Mouse (Mus musculus): ENCODE data around the gene Tspear. TPM values are rescaled to one million over a fixed set of nuclear protein-coding genes. Genes with fewer than 3 reads are reported as not detected.
A peak's percentile ranks its signal among the peaks of the same experiment; 100 is the strongest.
"Not testable (repeated sequence)": the region's sequence is repeated elsewhere in the genome, so short reads cannot be mapped to it uniquely, and the experiment has no call there.

Tspear gene
- polyA plus RNA-seq, 1 experiment from 2014 or later: 0.12 TPM

- no peak for ATAC-seq
- Histone ChIP-seq H3K9me3 (ENCODE audit: low read length) (no peaks in the 10 kb centered on the region), H3K4me1 (ENCODE audit: insufficient read depth, low read depth, low read length) (no peaks in the 10 kb centered on the region), H3K27me3 (replicated peaks; ENCODE audit: insufficient read depth, low read length) (no peaks in the 10 kb centered on the region), H3K36me3 (ENCODE audit: insufficient read depth, low read length) (no peaks in the 10 kb centered on the region), H3K9ac (replicated peaks; ENCODE audit: low read depth) (no peak overlapping the region), H3K4me2 (replicated peaks; ENCODE audit: low read depth, low read length) (no peak overlapping the region), H3K4me3 (ENCODE audit: low read depth, low read length) (no peak overlapping the region), H3K27ac (ENCODE audit: low read length) (no peak overlapping the region)
- WGBS: 75% methylated on average over 2 of the region's 2 CpGs
- no peak for DNase-seq (ENCODE audit: low spot score)
- no peak for TF ChIP-seq EP300 (IDR thresholded peaks at IDR 0.05)
- no peak for TF ChIP-seq CTCF (IDR thresholded peaks at IDR 0.05)
These were observed 102.3 kb downstream of the Tspear start for GRCm38 (mm10) chr10:77788621-77789020.

DNA sequence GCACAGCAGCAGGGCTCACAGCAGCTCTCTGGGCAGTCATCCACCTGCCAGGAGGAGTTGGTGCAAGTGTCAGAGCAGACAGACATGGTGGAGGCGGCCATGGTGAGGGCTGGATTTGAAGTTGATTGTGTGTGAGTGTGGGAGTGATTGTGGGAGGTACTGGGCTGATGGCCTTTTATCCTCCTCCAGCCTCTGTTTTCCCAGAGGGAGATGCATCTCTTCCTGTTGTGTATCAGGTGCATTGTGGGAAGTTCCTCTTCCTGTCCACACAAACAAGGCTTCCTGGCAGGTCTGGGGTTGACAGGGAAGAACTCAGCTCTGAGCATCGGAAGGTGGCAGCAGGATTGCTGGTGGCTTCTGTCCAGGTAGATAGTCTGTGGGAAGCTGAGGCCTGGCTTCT lies 108.6 kb downstream of the Tspear start, which contains the start of gene Gm9639:
Gm9639 (minus strand) TSS at position 101 of the 400 bp plus-strand sequence.
- ATAC-seq: no peak
- H3K4me1 ChIP-seq (ENCODE audit: insufficient read depth, low read depth, low read length): no peaks in the 10 kb centered on the region; the same call in 1 of the 2 replicates
- H3K27me3 ChIP-seq (replicated peaks; ENCODE audit: insufficient read depth, low read length): no peaks in the 10 kb centered on the region
- no peaks in the 10 kb centered on the region for H3K9me3 ChIP-seq (ENCODE audit: low read length)
- no peak within 1 kb of the TSS for H3K27ac ChIP-seq (ENCODE audit: low read length)
- H3K4me3 ChIP-seq (ENCODE audit: low read depth, low read length): no peak within 1 kb of the TSS
- DNase-seq (ENCODE audit: low spot score): no peak
- H3K9ac ChIP-seq (replicated peaks; ENCODE audit: low read depth): no peak within 1 kb of the TSS
- 45% methylated on average over 2 of the region's 2 CpGs for WGBS
- no peak within 1 kb of the TSS for H3K4me2 ChIP-seq (replicated peaks; ENCODE audit: low read depth, low read length)
- TF ChIP-seq EP300 (IDR thresholded peaks at IDR 0.05) (no peak), CTCF (IDR thresholded peaks at IDR 0.05) (no peak)
- no peaks in the 10 kb centered on the region for H3K36me3 ChIP-seq (ENCODE audit: insufficient read depth, low read length)

DNA sequence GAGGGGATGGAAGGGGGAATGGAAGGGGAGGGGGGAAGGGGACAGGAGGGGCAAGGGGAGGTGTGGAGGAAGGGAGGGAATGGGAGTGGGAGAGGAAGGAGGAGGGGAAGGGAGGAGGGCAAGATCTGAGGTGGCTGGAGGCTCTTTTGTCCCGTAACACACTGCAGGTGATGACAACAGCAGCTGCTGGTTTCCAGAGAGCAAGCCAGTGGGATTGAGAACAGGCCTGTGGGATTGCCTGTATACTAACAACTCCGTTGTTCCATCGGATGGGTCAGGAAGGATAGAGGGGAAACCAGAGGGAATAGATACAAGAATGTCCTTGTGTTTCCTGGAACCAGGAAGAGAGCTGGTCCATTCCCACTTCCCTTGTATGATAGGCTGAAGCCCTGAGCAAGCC lies 111.3 kb downstream of the Tspear start:
- DNase-seq (ENCODE audit: low spot score): peak; percentile 6
- no peaks in the 10 kb centered on the region for H3K27me3 ChIP-seq (replicated peaks; ENCODE audit: insufficient read depth, low read length)
- no peak overlapping the region for H3K4me2 ChIP-seq (replicated peaks; ENCODE audit: low read depth, low read length)
- no peak overlapping the region for H3K27ac ChIP-seq (ENCODE audit: low read length)
- H3K4me1 ChIP-seq (ENCODE audit: insufficient read depth, low read depth, low read length): no peaks in the 10 kb centered on the region; the same call in 1 of the 2 replicates
- H3K9me3 ChIP-seq (ENCODE audit: low read length): no peaks in the 10 kb centered on the region
- no peak overlapping the region for H3K9ac ChIP-seq (replicated peaks; ENCODE audit: low read depth)
- no peak overlapping the region for H3K4me3 ChIP-seq (ENCODE audit: low read depth, low read length)
- WGBS: 6% methylated on average over 3 of the region's 3 CpGs
- no peak for TF ChIP-seq CTCF (IDR thresholded peaks at IDR 0.05)
- no peak for TF ChIP-seq EP300 (IDR thresholded peaks at IDR 0.05)
- H3K36me3 ChIP-seq (ENCODE audit: insufficient read depth, low read length): no peaks in the 10 kb centered on the region
- no peak for ATAC-seq

GRCm38 (mm10) chr10:77798164-77798920 lies 112.0 kb downstream of the Tspear start:
- not testable (repeated sequence) for H3K4me3 ChIP-seq (ENCODE audit: low read depth, low read length); ATAC-seq; H3K36me3 ChIP-seq (ENCODE audit: insufficient read depth, low read length); H3K4me1 ChIP-seq (ENCODE audit: insufficient read depth, low read depth, low read length); H3K27ac ChIP-seq (ENCODE audit: low read length); DNase-seq (ENCODE audit: low spot score); H3K27me3 ChIP-seq (replicated peaks; ENCODE audit: insufficient read depth, low read length); H3K9me3 ChIP-seq (ENCODE audit: low read length); H3K9ac ChIP-seq (replicated peaks; ENCODE audit: low read depth); H3K4me2 ChIP-seq (replicated peaks; ENCODE audit: low read depth, low read length)
- 38% methylated on average over 3 of the region's 3 CpGs for WGBS

DNA sequence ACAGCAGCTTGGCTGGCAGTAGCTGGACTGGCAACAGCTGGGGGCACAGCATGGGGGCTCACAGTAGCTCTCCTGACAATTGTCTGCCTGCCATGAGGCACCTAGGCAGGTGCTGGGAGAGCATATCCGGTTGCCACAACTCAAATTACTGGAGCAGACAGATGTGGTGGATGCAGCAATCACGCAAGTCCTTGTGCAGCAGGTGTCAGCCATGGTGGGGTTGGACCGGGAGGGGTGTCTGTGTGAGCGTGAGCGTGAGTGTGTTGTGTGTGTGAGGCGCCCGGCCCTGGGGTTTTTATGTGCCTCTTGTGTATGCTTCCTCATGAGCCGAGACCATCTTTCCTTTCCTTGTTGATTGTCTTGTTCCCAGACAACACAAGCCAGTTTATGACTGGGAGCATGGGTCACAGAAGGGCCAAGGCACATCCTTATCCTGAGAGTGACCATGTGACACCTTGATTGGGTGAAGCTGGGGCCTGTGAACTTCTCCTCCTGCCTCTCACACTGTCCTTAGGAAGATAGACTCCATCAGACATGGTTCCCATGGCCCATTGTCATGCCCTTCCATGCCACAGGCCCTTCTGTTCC lies 112.6 kb downstream of the Tspear start, which contains the start of gene Gm19668:
Gm19668 (minus strand) TSS at position 213 of the 588 bp plus-strand sequence.
- no peak within 1 kb of the TSS for H3K4me3 ChIP-seq (ENCODE audit: low read depth, low read length)
- H3K27me3 ChIP-seq (replicated peaks; ENCODE audit: insufficient read depth, low read length): no peaks in the 10 kb centered on the region
- no peak within 1 kb of the TSS for H3K4me2 ChIP-seq (replicated peaks; ENCODE audit: low read depth, low read length)
- no peaks in the 10 kb centered on the region for H3K9me3 ChIP-seq (ENCODE audit: low read length)
- no peak for DNase-seq (ENCODE audit: low spot score)
- no peak within 1 kb of the TSS for H3K27ac ChIP-seq (ENCODE audit: low read length)
- no peaks in the 10 kb centered on the region for H3K36me3 ChIP-seq (ENCODE audit: insufficient read depth, low read length)
- H3K4me1 ChIP-seq (ENCODE audit: insufficient read depth, low read depth, low read length): no peaks in the 10 kb centered on the region; the same call in 1 of the 2 replicates
- no peak for TF ChIP-seq EP300 (IDR thresholded peaks at IDR 0.05)
- TF ChIP-seq CTCF (IDR thresholded peaks at IDR 0.05): no peak
- 59% methylated on average over 8 of the region's 8 CpGs for WGBS
- ATAC-seq: no peak
- no peak within 1 kb of the TSS for H3K9ac ChIP-seq (replicated peaks; ENCODE audit: low read depth)

DNA sequence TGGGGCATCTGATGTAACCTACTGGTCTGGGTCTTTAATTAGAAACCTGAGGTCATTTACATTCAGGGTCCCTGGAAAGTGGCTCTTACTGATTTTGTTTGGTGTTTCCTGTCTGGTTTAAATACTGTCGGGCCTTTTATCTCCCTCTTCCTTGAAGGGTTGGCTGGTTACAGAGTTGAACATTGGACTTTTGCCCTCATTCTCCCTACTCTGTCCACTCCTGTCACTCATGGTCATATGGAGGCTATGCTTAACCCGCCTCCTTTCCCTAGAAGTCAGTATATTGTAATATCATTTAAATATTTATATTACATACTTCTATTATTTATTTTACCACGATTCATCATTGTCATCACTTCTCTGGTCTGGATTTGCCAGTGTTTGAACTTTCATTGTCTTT lies 117.7 kb downstream of the Tspear start:
- Histone ChIP-seq H3K36me3 (ENCODE audit: insufficient read depth, low read length) (no peaks in the 10 kb centered on the region), H3K27ac (ENCODE audit: low read length) (no peak overlapping the region), H3K4me3 (ENCODE audit: low read depth, low read length) (no peak overlapping the region), H3K27me3 (replicated peaks; ENCODE audit: insufficient read depth, low read length) (no peaks in the 10 kb centered on the region), H3K9ac (replicated peaks; ENCODE audit: low read depth) (no peak overlapping the region), H3K4me1 (ENCODE audit: insufficient read depth, low read depth, low read length) (no peaks in the 10 kb centered on the region), H3K9me3 (ENCODE audit: low read length) (no peaks in the 10 kb centered on the region), H3K4me2 (replicated peaks; ENCODE audit: low read depth, low read length) (no peak overlapping the region)
- 37% methylated on average over 3 of the region's 3 CpGs for WGBS
- 0 out of 2 replicates have a peak, but pooled peaks have one; percentile 28 for ATAC-seq
- no peak for DNase-seq (ENCODE audit: low spot score)
- TF ChIP-seq CTCF (IDR thresholded peaks at IDR 0.05): no peak
